Mouse (Mus musculus) midbrain, embryonic 12.5 days (tissue): ENCODE measurements around the gene Ano10. TPM values are rescaled to one million over a fixed set of nuclear protein-coding genes. Genes with fewer than 3 reads are reported as not detected.

ENCODE experiments used
- ATAC-seq: fragments of 200-750 bp; cut with Nextera tagmentation; 2 replicates; pipeline ENCODE4 v1.8.0; 2017; ENCODE audit warnings: low read depth, moderate TSS enrichment, moderate library complexity; ENCODE audit not compliant: low FRiP score
- H3K27ac ChIP-seq: fragments of 300-500 bp; sonication (generic); replicated peaks from 2 replicates; pipeline ENCODE4 v1.5.1; 2016; ENCODE audit warnings: mild to moderate bottlenecking
- H3K27me3 ChIP-seq: fragments of 300-500 bp; sonication (generic); 2 replicates; pipeline ENCODE4 v1.6.1; 2016; ENCODE audit warnings: mild to moderate bottlenecking
- H3K36me3 ChIP-seq: fragments of 300-500 bp; sonication (generic); 2 replicates; pipeline ENCODE4 v1.6.1; 2016
- H3K4me1 ChIP-seq: fragments of 300-500 bp; sonication (generic); 2 replicates; pipeline ENCODE4 v1.6.1; 2016
- H3K4me2 ChIP-seq: fragments of 300-500 bp; sonication (generic); replicated peaks from 2 replicates; pipeline ENCODE4 v1.6.1; 2016; ENCODE audit warnings: mild to moderate bottlenecking, moderate library complexity
- H3K4me3 ChIP-seq: fragments of 300-500 bp; sonication (generic); 2 replicates; pipeline ENCODE4 v1.5.1; 2016; ENCODE audit warnings: mild to moderate bottlenecking
- H3K9ac ChIP-seq: fragments of 300-500 bp; sonication (generic); replicated peaks from 2 replicates; pipeline ENCODE4 v1.6.1; 2016; ENCODE audit warnings: mild to moderate bottlenecking, moderate library complexity
- H3K9me3 ChIP-seq: fragments of 300-500 bp; sonication (generic); 2 replicates; pipeline ENCODE4 v1.6.1; 2016; ENCODE audit warnings: mild to moderate bottlenecking
- WGBS: fragments of 180-500 bp; shearing (Covaris S2); methylation state at CpG from one replicate; pipeline ENCODE4 v1.1.7; 2016; 5-methylcytosine and 5-hydroxymethylcytosine counted together
- polyA plus RNA-seq: library from polyadenylated mRNA; unstranded; fragments of >200 nt; fragmentation: Nextera tagmentation; extraction: Ambion mirVana; gene quantifications from 2 replicates; pipeline ENCODE4 v1.2.1, GENCODE M21; 2016

The Ano10 gene
- polyA plus RNA-seq, 1 experiment from 2014 or later, result 44.7 TPM

GRCm38 (mm10) chr9:122193361-122193760, 100.9 kb downstream of the Ano10 start:
- H3K9ac ChIP-seq, result no peak overlapping the region
- no peak overlapping the region for H3K27ac ChIP-seq
- H3K27me3 ChIP-seq, result no peaks in the 10 kb centered on the region
- WGBS, result 78% methylated on average over 5 of the region's 5 CpGs
- no peak overlapping the region for H3K4me2 ChIP-seq
- H3K4me1 ChIP-seq, result no peaks in the 10 kb centered on the region
- no peak for ATAC-seq
- no peaks in the 10 kb centered on the region for H3K9me3 ChIP-seq
- no peak overlapping the region for H3K4me3 ChIP-seq
- no peaks in the 10 kb centered on the region for H3K36me3 ChIP-seq

- Histone ChIP-seq H3K4me3 (no peak overlapping the region), H3K27me3 (no peaks in the 10 kb centered on the region), H3K4me1 (no peaks in the 10 kb centered on the region), H3K27ac (no peak overlapping the region), H3K36me3 (no peaks in the 10 kb centered on the region), H3K9ac (no peak overlapping the region), H3K9me3 (no peaks in the 10 kb centered on the region), H3K4me2 (no peak overlapping the region)
- ATAC-seq, result no peak
- 63% methylated on average over 1 of the region's 1 CpGs for WGBS
These were observed 105.5 kb downstream of the Ano10 start for GRCm38 (mm10) chr9:122188724-122189123.

- Histone ChIP-seq H3K4me2 (no peak overlapping the region), H3K4me1 (no peaks in the 10 kb centered on the region), H3K9ac (no peak overlapping the region), H3K27me3 (no peaks in the 10 kb centered on the region), H3K9me3 (no peaks in the 10 kb centered on the region), H3K27ac (no peak overlapping the region), H3K4me3 (no peak overlapping the region), H3K36me3 (no peaks in the 10 kb centered on the region)
- ATAC-seq, result no peak
- 87% methylated on average over 7 of the region's 7 CpGs for WGBS
These were observed 106.7 kb downstream of the Ano10 start for GRCm38 (mm10) chr9:122187451-122187921.

- H3K27ac ChIP-seq, result no peak overlapping the region
- no peak overlapping the region for H3K9ac ChIP-seq
- no peaks in the 10 kb centered on the region for H3K27me3 ChIP-seq
- H3K4me1 ChIP-seq, result no peaks in the 10 kb centered on the region
- 67% methylated on average over 1 of the region's 1 CpGs for WGBS
- no peak overlapping the region for H3K4me2 ChIP-seq
- H3K4me3 ChIP-seq, result no peak overlapping the region
- H3K9me3 ChIP-seq, result no peaks in the 10 kb centered on the region
- ATAC-seq, result no peak
- H3K36me3 ChIP-seq, result no peaks in the 10 kb centered on the region
These were observed 107.5 kb downstream of the Ano10 start for GRCm38 (mm10) chr9:122186643-122187226.

DNA sequence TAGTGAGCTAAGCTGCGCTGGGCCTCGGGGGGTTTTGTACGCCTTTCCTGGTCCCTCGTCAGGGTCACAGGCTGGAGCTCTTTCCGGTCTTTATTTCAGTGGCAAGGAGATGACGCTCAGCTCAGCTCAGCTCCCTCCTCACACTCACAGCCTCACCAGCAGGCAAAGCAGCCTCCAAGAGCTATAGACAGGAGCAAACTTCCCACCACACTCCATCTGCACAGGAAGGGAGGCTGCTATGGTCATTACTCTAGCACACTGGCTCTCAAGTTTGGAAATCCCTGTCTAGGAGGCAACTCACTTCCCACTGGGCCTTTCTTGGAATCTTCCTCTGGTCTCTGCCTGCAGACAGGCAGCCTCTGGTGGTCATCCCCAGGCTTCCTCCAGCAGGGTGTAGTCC, 108.3 kb downstream of the Ano10 start:
- Histone ChIP-seq H3K4me1 (no peaks in the 10 kb centered on the region), H3K27ac (no peak overlapping the region), H3K36me3 (no peaks in the 10 kb centered on the region), H3K4me2 (no peak overlapping the region), H3K4me3 (no peak overlapping the region), H3K9me3 (no peaks in the 10 kb centered on the region), H3K27me3 (no peaks in the 10 kb centered on the region), H3K9ac (no peak overlapping the region)
- 62% methylated on average over 6 of the region's 6 CpGs for WGBS
- no peak for ATAC-seq

- no peaks in the 10 kb centered on the region for H3K36me3 ChIP-seq
- ATAC-seq, result no peak
- 32% methylated on average over 2 of the region's 2 CpGs for WGBS
These were observed 109.2 kb downstream of the Ano10 start for GRCm38 (mm10) chr9:122185061-122185460.

GRCm38 (mm10) chr9:122184329-122184728, 109.9 kb downstream of the Ano10 start:
- H3K36me3 ChIP-seq, result no peaks in the 10 kb centered on the region
- WGBS, result 90% methylated on average over 3 of the region's 3 CpGs
- H3K27me3 ChIP-seq, result no peaks in the 10 kb centered on the region
- H3K9ac ChIP-seq, result no peak overlapping the region
- ATAC-seq, result no peak
- no peak overlapping the region for H3K4me2 ChIP-seq
- no peaks in the 10 kb centered on the region for H3K9me3 ChIP-seq
- H3K4me1 ChIP-seq, result no peaks in the 10 kb centered on the region
- H3K27ac ChIP-seq, result no peak overlapping the region
- H3K4me3 ChIP-seq, result no peak overlapping the region

More at GRCm38 (mm10) chr9:122185061-122185460, 109.2 kb downstream of the Ano10 start:
- H3K9me3 ChIP-seq, result no peaks in the 10 kb centered on the region
- no peak overlapping the region for H3K27ac ChIP-seq
- no peaks in the 10 kb centered on the region for H3K27me3 ChIP-seq
- H3K4me1 ChIP-seq, result no peaks in the 10 kb centered on the region
- H3K4me3 ChIP-seq, result no peak overlapping the region
- H3K4me2 ChIP-seq, result no peak overlapping the region
- H3K9ac ChIP-seq, result no peak overlapping the region

GRCm38 (mm10) chr9:122183074-122183473, 111.1 kb downstream of the Ano10 start:
- no peak overlapping the region for H3K4me2 ChIP-seq
- H3K9ac ChIP-seq, result no peak overlapping the region
- no peaks in the 10 kb centered on the region for H3K36me3 ChIP-seq
- H3K9me3 ChIP-seq, result no peaks in the 10 kb centered on the region
- no peak overlapping the region for H3K4me3 ChIP-seq
- ATAC-seq, result no peak
- no peaks in the 10 kb centered on the region for H3K27me3 ChIP-seq
- no peak overlapping the region for H3K27ac ChIP-seq
- H3K4me1 ChIP-seq, result no peaks in the 10 kb centered on the region
- 75% methylated on average over 4 of the region's 4 CpGs for WGBS

DNA sequence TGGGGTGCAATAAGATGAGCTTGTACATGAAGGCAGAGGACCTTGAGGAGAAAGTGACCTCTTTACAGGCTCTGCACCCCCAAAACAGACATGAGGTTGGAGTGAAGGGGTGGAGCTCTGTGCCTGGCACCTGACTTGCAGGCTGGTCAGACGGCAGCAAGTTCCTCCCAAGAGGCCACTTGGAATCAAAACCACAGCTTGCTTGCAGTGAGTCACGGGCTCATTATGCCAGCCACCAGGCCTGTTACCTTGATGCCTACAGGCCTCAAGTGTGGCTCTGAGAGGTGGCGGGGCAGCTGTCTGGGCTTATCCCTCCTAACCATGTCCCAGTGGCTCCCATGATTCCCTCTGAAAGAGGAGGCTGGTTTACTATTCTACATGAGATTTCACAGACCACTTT, 114.1 kb downstream of the Ano10 start:
- Histone ChIP-seq H3K27ac (no peak overlapping the region), H3K4me3 (no peak overlapping the region), H3K4me2 (no peak overlapping the region), H3K4me1 (no peaks in the 10 kb centered on the region), H3K27me3 (no peaks in the 10 kb centered on the region), H3K9ac (no peak overlapping the region), H3K36me3 (0 out of 2 replicates have a peak, but pooled peaks cover 10% of the 10 kb centered on the region), H3K9me3 (no peaks in the 10 kb centered on the region)
- no peak for ATAC-seq
- 80% methylated on average over 3 of the region's 3 CpGs for WGBS

GRCm38 (mm10) chr9:122178427-122178826, 115.8 kb downstream of the Ano10 start:
- no peaks in the 10 kb centered on the region for H3K27me3 ChIP-seq
- no peaks in the 10 kb centered on the region for H3K4me1 ChIP-seq
- 74% methylated on average over 4 of the region's 4 CpGs for WGBS
- no peak overlapping the region for H3K4me3 ChIP-seq
- no peak for ATAC-seq
- no peak overlapping the region for H3K27ac ChIP-seq
- H3K36me3 ChIP-seq, result 0 out of 2 replicates have a peak, but pooled peaks cover 22% of the 10 kb centered on the region
- no peaks in the 10 kb centered on the region for H3K9me3 ChIP-seq
- H3K4me2 ChIP-seq, result no peak overlapping the region
- H3K9ac ChIP-seq, result no peak overlapping the region

- WGBS, result 87% methylated on average over 7 of the region's 7 CpGs
- Histone ChIP-seq H3K4me2 (no peak overlapping the region), H3K9me3 (no peaks in the 10 kb centered on the region), H3K36me3 (0 out of 2 replicates have a peak, but pooled peaks cover 22% of the 10 kb centered on the region), H3K4me3 (no peak overlapping the region), H3K4me1 (no peaks in the 10 kb centered on the region), H3K27ac (no peak overlapping the region), H3K27me3 (no peaks in the 10 kb centered on the region), H3K9ac (no peak overlapping the region)
- ATAC-seq, result no peak
These were observed 116.7 kb downstream of the Ano10 start for GRCm38 (mm10) chr9:122177256-122178220.

DNA sequence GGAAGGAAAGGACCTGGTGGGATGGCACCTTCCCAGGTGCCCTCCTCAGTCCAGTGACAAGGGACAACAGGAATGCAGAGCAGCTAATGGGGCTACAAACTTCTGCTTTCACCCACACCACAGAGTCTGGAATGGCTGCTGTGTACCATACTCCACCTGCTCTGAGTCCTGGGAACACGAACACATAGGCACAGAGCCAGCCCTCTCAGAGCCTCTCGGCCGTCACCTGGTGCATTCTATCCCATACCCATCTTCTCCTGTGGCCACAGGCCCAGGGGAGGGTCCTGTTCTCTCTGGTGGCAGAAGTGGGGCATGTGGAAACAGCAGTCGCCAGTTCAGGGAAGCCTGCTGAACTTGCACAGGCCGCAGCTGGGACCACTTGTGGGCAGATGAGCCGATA, 119.5 kb downstream of the Ano10 start:
- H3K27me3 ChIP-seq, result no peaks in the 10 kb centered on the region
- no peak overlapping the region for H3K27ac ChIP-seq
- no peak overlapping the region for H3K9ac ChIP-seq
- H3K36me3 ChIP-seq, result peaks cover 35% of the 10 kb centered on the region
- 88% methylated on average over 6 of the region's 6 CpGs for WGBS
- H3K4me2 ChIP-seq, result no peak overlapping the region
- H3K4me1 ChIP-seq, result no peaks in the 10 kb centered on the region
- no peaks in the 10 kb centered on the region for H3K9me3 ChIP-seq
- H3K4me3 ChIP-seq, result no peak overlapping the region
- no peak for ATAC-seq
